Mouse (Mus musculus) cerebellum, adult 2 months (tissue): ENCODE data around the gene Plpp3.

Experiments
- CTCF ChIP-seq: fragments of 200-500 bp; IDR thresholded peaks from 2 replicates; pipeline ENCODE4 v1.5.1; 2011; ENCODE audit warnings: low read depth, mild to moderate bottlenecking, control low read depth, low read length, moderate library complexity, borderline replicate concordance; ENCODE audit not compliant: insufficient read depth
- POLR2A ChIP-seq: fragments of 200-500 bp; IDR thresholded peaks from 2 replicates; pipeline ENCODE4 v1.6.1; 2011; ENCODE audit warnings: low read length, control low read depth, borderline replicate concordance; ENCODE audit not compliant: insufficient read depth

GRCm38 (mm10) chr4:105265041-105265440, 107.9 kb downstream of the Plpp3 start:
- no peak for TF ChIP-seq POLR2A
- no peak for TF ChIP-seq CTCF
